Mouse (Mus musculus) right cerebral cortex, adult 18-20 months (tissue): ENCODE measurements at regions not wholly inside any gene's neighbourhood (a gene's known extent, or its start where the extent isn't known, plus 50 kb on each side); places are given as distances from the start of the nearest gene placed in this dataset.

Experiments used
- DNase-seq: peaks from one replicate; pipeline ENCODE4 v3.0.0; 2022; ENCODE audit warnings: mixed read lengths

DNA sequence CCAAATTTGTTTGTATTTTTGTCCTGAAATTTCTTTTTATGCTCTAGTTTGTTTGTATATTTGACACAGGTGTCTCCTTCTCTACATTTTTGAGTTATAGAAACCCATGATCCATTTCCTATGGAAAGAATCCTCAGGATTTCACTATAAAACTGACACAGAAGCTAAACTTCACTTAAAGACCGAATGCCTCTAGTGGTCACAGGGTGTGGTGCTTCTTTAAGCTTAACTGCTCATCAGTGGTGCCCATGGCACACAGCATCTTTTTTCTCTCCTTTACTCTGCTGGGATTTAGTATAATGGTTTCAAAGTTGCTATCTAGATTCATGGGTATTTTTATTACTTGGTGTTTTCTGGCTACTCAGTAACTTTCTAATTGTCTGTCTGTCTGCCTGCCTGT is 79.9 kb upstream of the Hdac4 start:
- no peak for DNase-seq

DNA sequence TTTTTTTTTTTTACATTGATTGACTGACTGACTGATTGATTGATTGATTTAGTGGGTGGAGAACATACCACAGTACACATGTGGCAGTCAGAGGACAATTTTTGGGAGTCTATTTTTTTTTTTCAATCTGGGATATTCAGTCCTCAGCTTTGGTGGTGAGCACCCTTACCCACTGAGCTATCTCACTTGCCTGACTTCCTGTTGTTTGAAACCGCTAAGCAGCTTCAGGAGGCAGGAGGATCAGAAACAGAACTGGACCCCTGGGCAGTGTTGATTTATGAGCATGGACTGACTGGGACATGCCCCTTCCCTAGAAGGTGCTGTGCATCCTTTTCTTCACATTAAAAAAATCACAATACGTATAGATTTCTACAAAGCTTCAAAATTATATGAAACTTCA is 78.3 kb upstream of the Hdac4 start:
- DNase-seq, result no peak

DNA sequence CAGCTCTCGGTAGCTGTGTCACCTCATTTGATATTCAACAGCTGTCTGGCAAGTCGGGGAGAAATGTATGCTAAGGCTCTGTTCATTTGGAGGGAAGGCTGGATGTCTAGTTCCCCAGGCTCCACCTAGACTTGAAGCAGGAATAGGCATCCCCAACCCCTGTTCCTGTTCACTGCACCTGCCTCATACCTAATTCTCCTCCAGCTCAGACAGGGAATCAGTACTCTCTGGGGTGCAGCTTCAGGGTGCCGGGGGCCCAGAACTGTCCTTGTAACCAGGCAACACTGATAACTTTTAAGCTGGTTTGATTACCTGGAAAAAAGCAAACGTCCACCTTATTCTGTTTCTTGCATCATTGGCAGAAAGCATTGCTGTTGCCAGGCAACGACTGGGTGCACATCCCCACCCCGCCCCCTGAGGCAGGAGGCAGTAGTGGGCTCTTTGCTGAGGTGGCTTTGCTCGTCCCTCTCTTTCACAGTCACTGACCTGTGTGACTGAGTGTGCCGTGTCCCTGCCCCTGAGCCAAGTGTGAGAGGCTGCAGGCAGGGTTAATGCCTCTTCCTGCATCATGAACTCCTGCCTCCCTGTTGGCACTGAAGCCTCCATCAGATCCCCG is 76.3 kb upstream of the Hdac4 start:
- DNase-seq, result no peak

DNA sequence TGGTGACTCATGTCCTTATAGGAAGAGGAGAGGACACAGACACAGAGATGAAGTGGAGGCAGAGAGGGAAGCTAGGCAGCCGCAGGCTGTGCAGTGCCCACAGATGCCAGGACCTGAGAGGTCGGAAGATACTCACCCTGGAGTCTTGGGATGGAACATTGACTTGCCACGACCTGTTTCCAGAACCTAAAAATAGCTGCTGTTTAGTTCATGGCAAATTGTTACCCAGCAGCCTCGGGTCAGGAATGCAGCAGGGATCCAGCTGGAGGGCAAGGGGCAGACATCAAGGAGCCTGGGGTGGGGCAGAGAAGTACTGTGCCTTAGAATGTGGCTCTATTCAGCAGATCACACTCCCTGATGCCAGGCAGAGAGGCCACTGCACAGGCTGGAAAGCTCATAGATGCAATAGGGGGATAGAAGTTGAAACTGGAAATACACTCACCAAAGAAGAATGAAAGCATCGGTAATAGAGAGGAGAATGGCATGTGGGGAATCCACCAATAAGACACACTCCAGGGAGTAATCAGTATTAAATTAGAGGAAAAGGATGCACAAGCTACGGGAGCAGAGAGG is 75.1 kb upstream of the Hdac4 start:
- no peak for DNase-seq

DNA sequence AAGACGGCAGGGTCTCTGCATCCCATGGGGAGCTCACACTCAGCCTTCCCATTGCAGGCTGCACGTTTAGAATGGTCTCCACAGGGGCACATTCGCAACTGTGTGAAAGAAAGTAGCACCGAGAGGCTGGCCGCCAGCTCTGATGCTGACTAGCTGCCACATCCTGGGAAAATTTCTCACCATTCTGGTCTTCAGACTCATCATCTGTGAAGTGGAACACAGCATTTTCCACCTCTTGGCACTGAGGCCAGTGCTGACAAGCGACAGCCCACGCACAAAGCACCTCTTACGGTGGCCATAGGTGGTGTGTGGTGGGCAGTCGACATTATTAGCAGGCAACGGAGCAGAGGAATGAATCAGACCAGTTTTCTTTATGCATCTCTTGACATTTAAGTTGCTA is 74.0 kb upstream of the Hdac4 start:
- peak; percentile 51 for DNase-seq

DNA sequence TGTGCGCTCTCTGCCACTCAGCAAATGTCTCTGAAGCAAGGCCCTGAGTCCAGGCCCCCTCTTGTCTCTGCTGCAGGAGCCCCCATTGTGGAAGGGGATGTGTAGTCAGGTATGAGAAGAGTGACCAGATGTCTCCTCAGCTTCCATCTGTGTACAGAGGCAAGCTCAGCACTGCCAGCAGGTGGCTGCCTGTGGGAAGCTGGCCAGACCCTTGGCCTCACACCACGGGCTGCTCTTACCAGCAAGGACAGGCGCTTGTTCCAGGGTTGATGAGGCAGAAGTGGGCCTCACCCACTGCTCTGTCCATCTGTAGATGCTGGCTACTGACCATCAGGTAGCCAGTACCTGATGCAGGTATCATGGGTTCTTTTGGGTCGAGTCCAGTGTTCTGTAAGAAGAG is 69.4 kb upstream of the Hdac4 start:
- DNase-seq, result no peak

DNA sequence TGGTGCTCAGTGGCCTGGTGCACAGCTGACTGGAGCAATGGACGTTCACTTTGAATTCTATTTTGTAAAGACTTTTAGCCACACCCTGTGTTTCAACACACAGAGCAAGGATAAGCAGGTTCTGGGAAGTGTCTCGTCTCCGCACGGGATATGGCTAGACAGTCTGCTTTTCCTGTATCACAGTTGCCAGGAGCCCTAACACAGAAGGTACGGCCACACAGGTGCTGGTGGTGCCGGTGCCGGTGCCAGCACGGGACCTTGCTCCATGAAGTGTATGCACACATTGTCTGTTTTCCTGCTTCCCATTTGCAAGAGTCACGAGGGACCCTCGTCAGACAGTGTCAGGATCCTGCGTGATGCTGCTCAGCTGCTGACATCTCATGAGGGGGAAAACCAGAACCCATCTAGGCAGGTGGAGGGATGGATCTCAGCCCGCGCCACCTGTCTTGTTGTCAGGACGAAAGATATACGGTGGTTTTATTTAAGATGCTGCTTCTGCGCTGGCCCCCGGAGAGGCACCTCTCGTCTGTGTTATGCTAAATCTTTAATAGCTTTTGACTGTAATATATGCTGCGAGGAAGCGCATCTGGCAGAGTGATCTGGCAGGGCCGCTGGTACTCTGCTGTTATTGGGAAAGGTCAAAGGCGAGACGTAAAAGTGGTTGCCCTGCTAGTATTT is 64.4 kb upstream of the Hdac4 start:
- no peak for DNase-seq

DNA sequence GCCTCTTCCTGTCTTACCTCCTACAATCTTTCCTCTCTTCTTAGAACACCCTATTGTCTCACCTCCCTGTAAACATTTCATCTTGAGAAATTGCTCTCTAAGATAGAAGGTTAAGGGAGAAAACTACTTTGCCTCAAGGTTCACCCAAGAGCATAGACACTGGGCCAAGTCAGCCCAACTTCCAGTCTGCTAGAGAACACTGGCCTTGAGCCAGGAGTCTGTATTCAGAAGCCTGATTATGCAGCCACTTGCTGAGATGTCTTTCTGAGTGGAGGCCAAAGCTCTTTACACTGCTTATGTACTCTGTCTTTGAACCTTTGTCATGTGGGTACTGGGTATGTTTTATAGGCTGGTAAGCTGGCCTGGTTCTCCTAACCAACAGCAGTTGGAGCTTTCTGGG is 62.5 kb upstream of the Hdac4 start:
- no peak for DNase-seq

DNA sequence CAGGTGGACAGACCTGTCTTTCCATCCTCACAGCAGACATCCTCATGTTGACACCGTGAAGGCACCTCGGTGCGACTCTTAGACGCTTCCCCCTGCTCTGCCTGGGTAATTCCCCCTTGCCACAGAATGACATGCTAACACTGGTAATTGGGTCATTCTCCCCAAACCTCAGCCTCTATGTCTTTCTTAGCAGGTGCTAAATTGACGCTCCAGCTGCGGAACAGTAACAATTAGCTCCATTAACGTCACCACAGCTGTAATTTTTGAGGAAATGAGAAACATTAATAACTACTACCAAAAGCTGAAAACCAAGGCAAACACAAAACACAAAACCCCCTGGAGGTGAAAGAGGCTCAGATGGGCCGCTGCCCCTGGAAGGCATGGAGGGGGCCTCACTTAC is 57.6 kb upstream of the Hdac4 start:
- no peak for DNase-seq

DNA sequence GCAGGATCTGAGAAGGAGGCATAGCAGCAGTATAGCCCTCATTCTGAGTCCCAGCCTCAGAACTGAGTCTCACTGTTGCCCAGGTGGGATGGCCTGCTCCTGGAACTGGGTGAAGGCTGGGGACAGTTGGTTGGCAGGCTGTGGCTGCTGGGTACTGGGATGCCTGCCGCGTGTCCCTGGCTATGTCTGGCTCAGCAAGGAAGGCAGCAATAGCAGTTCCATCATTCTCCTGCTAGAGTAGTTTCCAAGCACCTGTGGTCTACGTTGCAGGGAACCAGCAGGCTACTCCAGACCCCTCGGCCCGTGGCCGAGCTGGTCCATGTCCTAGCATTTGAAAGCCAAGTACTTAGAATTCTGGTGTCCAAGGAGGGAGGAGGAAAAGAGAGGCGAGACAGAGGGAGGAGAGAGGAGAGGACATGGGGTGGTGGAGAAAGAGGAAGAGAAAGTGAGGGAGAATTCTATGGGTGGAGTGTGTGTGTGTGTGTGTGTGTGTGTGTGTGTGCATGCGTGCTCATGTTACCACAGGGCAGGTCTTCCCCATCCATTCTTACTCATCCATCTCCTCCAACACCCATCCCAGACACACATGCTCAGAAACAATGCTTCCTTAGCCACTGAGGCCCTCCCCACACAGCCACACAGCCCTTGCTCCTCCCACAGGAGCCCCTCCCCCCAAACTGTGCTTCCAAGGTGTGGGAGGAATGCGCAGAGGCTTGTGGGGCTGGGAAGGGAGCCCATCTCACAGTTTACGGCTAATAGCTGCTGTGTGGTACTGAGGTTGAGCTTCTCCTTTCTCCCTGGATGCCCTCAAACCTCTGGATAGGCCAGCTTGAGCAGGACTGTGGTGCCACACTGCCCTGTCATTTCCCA is 55.3 kb upstream of the Hdac4 start:
- DNase-seq, result no peak
